Mouse (Mus musculus): ENCODE measurements around the gene Rnf113a2. TPM values are rescaled to one million over a fixed set of nuclear protein-coding genes. Genes with fewer than 3 reads are reported as not detected.
A peak's percentile ranks its signal among the peaks of the same experiment; 100 is the strongest.

Rnf113a2 gene
- polyA plus RNA-seq, 1 experiment from 2014 or later, result 21.6 TPM

- Histone ChIP-seq H3K9ac (ENCODE audit: low read length) (peak overlapping the region; percentile 75), H3K4me3 (ENCODE audit: low read depth, low read length) (peak overlapping the region; percentile 59), H3K9me3 (ENCODE audit: control insufficient read depth, low read length) (no peaks in the 10 kb centered on the region), H3K4me2 (replicated peaks; ENCODE audit: low read depth) (peak overlapping the region; percentile 62), H3K27ac (replicated peaks) (peak overlapping the region; percentile 75; the same call in 1 of the 2 replicates), H3K36me3 (ENCODE audit: control insufficient read depth, insufficient read depth, low read length) (no peaks in the 10 kb centered on the region), H3K4me1 (replicated peaks; ENCODE audit: control insufficient read depth, insufficient read depth) (no peaks in the 10 kb centered on the region), H3K27me3 (ENCODE audit: control insufficient read depth, insufficient read depth, low read length) (no peaks in the 10 kb centered on the region)
- no peak for TF ChIP-seq EP300 (optimal IDR thresholded peaks at IDR 0.05)
- no peak for TF ChIP-seq CTCF (IDR thresholded peaks at IDR 0.05; ENCODE audit: low read depth)
- DNase-seq (ENCODE audit: low spot score) (no peak), ATAC-seq (ENCODE audit: low FRiP score, low TSS enrichment) (no peak)
- 37% methylated on average over 18 of the region's 18 CpGs for WGBS
These were observed 568 bp downstream of the Rnf113a2 start for GRCm38 (mm10) chr12:84417605-84417922.

GRCm38 (mm10) chr12:84423990-84424389, 7.0 kb downstream of the Rnf113a2 start:
- ATAC-seq (ENCODE audit: low FRiP score, low TSS enrichment), result no peak
- 54% methylated on average over 3 of the region's 3 CpGs for WGBS
- Histone ChIP-seq H3K4me3 (ENCODE audit: low read depth, low read length) (no peak overlapping the region), H3K27me3 (ENCODE audit: control insufficient read depth, insufficient read depth, low read length) (no peaks in the 10 kb centered on the region), H3K9ac (ENCODE audit: low read length) (no peak overlapping the region), H3K4me2 (replicated peaks; ENCODE audit: low read depth) (no peak overlapping the region), H3K27ac (replicated peaks) (no peak overlapping the region), H3K36me3 (ENCODE audit: control insufficient read depth, insufficient read depth, low read length) (no peaks in the 10 kb centered on the region), H3K4me1 (replicated peaks; ENCODE audit: control insufficient read depth, insufficient read depth) (no peaks in the 10 kb centered on the region), H3K9me3 (ENCODE audit: control insufficient read depth, low read length) (no peaks in the 10 kb centered on the region)
- TF ChIP-seq CTCF (IDR thresholded peaks at IDR 0.05; ENCODE audit: low read depth), result no peak
- DNase-seq (ENCODE audit: low spot score), result no peak

GRCm38 (mm10) chr12:84429825-84430224, 12.8 kb downstream of the Rnf113a2 start:
- no peak for ATAC-seq (ENCODE audit: low FRiP score, low TSS enrichment)
- TF ChIP-seq EP300 (optimal IDR thresholded peaks at IDR 0.05), result no peak
- no peak for TF ChIP-seq CTCF (IDR thresholded peaks at IDR 0.05; ENCODE audit: low read depth)

GRCm38 (mm10) chr12:84438697-84439096, 21.7 kb downstream of the Rnf113a2 start:
- no peak for ATAC-seq (ENCODE audit: low FRiP score, low TSS enrichment)
- Histone ChIP-seq H3K4me2 (replicated peaks; ENCODE audit: low read depth) (no peak overlapping the region), H3K36me3 (ENCODE audit: control insufficient read depth, insufficient read depth, low read length) (peaks cover 6% of the 10 kb centered on the region), H3K4me3 (ENCODE audit: low read depth, low read length) (no peak overlapping the region), H3K4me1 (replicated peaks; ENCODE audit: control insufficient read depth, insufficient read depth) (no peaks in the 10 kb centered on the region), H3K27ac (replicated peaks) (no peak overlapping the region), H3K9me3 (ENCODE audit: control insufficient read depth, low read length) (no peaks in the 10 kb centered on the region), H3K9ac (ENCODE audit: low read length) (no peak overlapping the region), H3K27me3 (ENCODE audit: control insufficient read depth, insufficient read depth, low read length) (no peaks in the 10 kb centered on the region)
- WGBS, result 59% methylated on average over 2 of the region's 2 CpGs
- no peak for DNase-seq (ENCODE audit: low spot score)
- TF ChIP-seq EP300 (optimal IDR thresholded peaks at IDR 0.05), result no peak
- no peak for TF ChIP-seq CTCF (IDR thresholded peaks at IDR 0.05; ENCODE audit: low read depth)

More at GRCm38 (mm10) chr12:84429825-84430224, 12.8 kb downstream of the Rnf113a2 start:
- no peak for DNase-seq (ENCODE audit: low spot score)
- Histone ChIP-seq H3K4me2 (replicated peaks; ENCODE audit: low read depth) (no peak overlapping the region), H3K4me3 (ENCODE audit: low read depth, low read length) (no peak overlapping the region), H3K36me3 (ENCODE audit: control insufficient read depth, insufficient read depth, low read length) (peaks cover 12% of the 10 kb centered on the region; the same call in 1 of the 2 replicates), H3K27me3 (ENCODE audit: control insufficient read depth, insufficient read depth, low read length) (no peaks in the 10 kb centered on the region), H3K4me1 (replicated peaks; ENCODE audit: control insufficient read depth, insufficient read depth) (no peaks in the 10 kb centered on the region), H3K9ac (ENCODE audit: low read length) (no peak overlapping the region), H3K27ac (replicated peaks) (no peak overlapping the region), H3K9me3 (ENCODE audit: control insufficient read depth, low read length) (no peaks in the 10 kb centered on the region)
- 60% methylated on average over 2 of the region's 2 CpGs for WGBS

- Histone ChIP-seq H3K4me3 (ENCODE audit: low read depth, low read length) (no peak overlapping the region), H3K9ac (ENCODE audit: low read length) (no peak overlapping the region), H3K4me2 (replicated peaks; ENCODE audit: low read depth) (no peak overlapping the region), H3K4me1 (replicated peaks; ENCODE audit: control insufficient read depth, insufficient read depth) (no peaks in the 10 kb centered on the region), H3K36me3 (ENCODE audit: control insufficient read depth, insufficient read depth, low read length) (peaks cover 4% of the 10 kb centered on the region), H3K27ac (replicated peaks) (no peak overlapping the region), H3K9me3 (ENCODE audit: control insufficient read depth, low read length) (no peaks in the 10 kb centered on the region), H3K27me3 (ENCODE audit: control insufficient read depth, insufficient read depth, low read length) (no peaks in the 10 kb centered on the region)
- no peak for ATAC-seq (ENCODE audit: low FRiP score, low TSS enrichment)
- no peak for DNase-seq (ENCODE audit: low spot score)
- 61% methylated on average over 4 of the region's 4 CpGs for WGBS
- TF ChIP-seq EP300 (optimal IDR thresholded peaks at IDR 0.05) (no peak), CTCF (IDR thresholded peaks at IDR 0.05; ENCODE audit: low read depth) (no peak)
These were observed 25.5 kb downstream of the Rnf113a2 start for GRCm38 (mm10) chr12:84442526-84442925.

GRCm38 (mm10) chr12:84447386-84447785, 30.4 kb downstream of the Rnf113a2 start:
- no peaks in the 10 kb centered on the region for H3K27me3 ChIP-seq (ENCODE audit: control insufficient read depth, insufficient read depth, low read length)
- H3K4me3 ChIP-seq (ENCODE audit: low read depth, low read length), result no peak overlapping the region
- H3K4me1 ChIP-seq (replicated peaks; ENCODE audit: control insufficient read depth, insufficient read depth), result no peaks in the 10 kb centered on the region
- no peak overlapping the region for H3K27ac ChIP-seq (replicated peaks)
- ATAC-seq (ENCODE audit: low FRiP score, low TSS enrichment) (no peak), DNase-seq (ENCODE audit: low spot score) (no peak)
- 74% methylated on average over 1 of the region's 1 CpGs for WGBS
- H3K4me2 ChIP-seq (replicated peaks; ENCODE audit: low read depth), result no peak overlapping the region
- H3K9ac ChIP-seq (ENCODE audit: low read length), result no peak overlapping the region
- H3K9me3 ChIP-seq (ENCODE audit: control insufficient read depth, low read length), result no peaks in the 10 kb centered on the region
- no peaks in the 10 kb centered on the region for H3K36me3 ChIP-seq (ENCODE audit: control insufficient read depth, insufficient read depth, low read length)
- TF ChIP-seq EP300 (optimal IDR thresholded peaks at IDR 0.05), result no peak
- TF ChIP-seq CTCF (IDR thresholded peaks at IDR 0.05; ENCODE audit: low read depth), result no peak
